Comparison of ENCODE assay signal across 11 mouse cellular contexts in genomic region chr11:53524905-53525304, GRCm38 (mm10). TPM values are rescaled to one million over a fixed set of nuclear protein-coding genes. Genes with fewer than 3 reads are reported as not detected.
DNase-seq lines count a peak whose midpoint lies in the region; ATAC-seq and TF ChIP-seq lines count a peak whose summit lies in the region.
"Had no signal": no experiment of that assay in that cellular context is flagged by ENCODE, and none has a peak within 500 bp of the region (broad histone marks: within the 10 kb centered on the region; RNA-seq: fewer than 3 reads in every experiment).

No protein-coding gene starts in this region.

- intact Hi-C loops in left cerebral cortex, adult 2 months (cut with DNase I) = no loop called here
- intact Hi-C loops in left cerebral cortex, postnatal 10 days (cut with DNase I) = no loop called here

- no peak for TF ChIP-seq POLR2A in bone marrow macrophage, adult 2 months (IDR thresholded peaks at IDR 0.05; ENCODE audit: borderline replicate concordance, low read depth, low read length)
- no peak for TF ChIP-seq POLR2A in olfactory bulb, adult 2 months (IDR thresholded peaks at IDR 0.05; ENCODE audit: insufficient read depth, low read depth, low read length)

- H3K36me3 ChIP-seq in midbrain, embryonic 14.5 days (ENCODE audit: control insufficient read depth, insufficient read depth, low read length) = no peaks in the 10 kb centered on the region

- no peaks in the 10 kb centered on the region for H3K27me3 ChIP-seq in midbrain, embryonic 14.5 days (ENCODE audit: control insufficient read depth, insufficient read depth, low read length)

- no peaks in the 10 kb centered on the region for H3K9me3 ChIP-seq in midbrain, embryonic 14.5 days (ENCODE audit: control insufficient read depth, low read length)

- ATAC-seq in activated CD4-positive, CD25-positive, alpha-beta regulatory T cell, adult 4 months = no peak
- ATAC-seq in midbrain, embryonic 14.5 days (ENCODE audit: low FRiP score, low TSS enrichment) = no peak

- no peak overlapping the region for H3K4me3 ChIP-seq in left cerebral cortex, adult 2 months
- no peak overlapping the region for H3K4me3 ChIP-seq in bone marrow macrophage, adult 2 months (ENCODE audit: insufficient read depth, low read length)
- H3K4me3 ChIP-seq in olfactory bulb, adult 2 months (ENCODE audit: insufficient read depth, low read depth, low read length) = no peak overlapping the region
- no peak overlapping the region for H3K4me3 ChIP-seq in midbrain, embryonic 14.5 days (replicated peaks; ENCODE audit: low read depth, low read length)
- H3K4me3 ChIP-seq: erythroblast, embryonic 14.5 days had no signal

- peaks cover 23% of the 10 kb centered on the region for H3K4me1 ChIP-seq in bone marrow macrophage, adult 2 months (ENCODE audit: control insufficient read depth, insufficient read depth, low read length)
- H3K4me1 ChIP-seq in olfactory bulb, adult 2 months (ENCODE audit: control insufficient read depth, insufficient read depth, low read length) = peaks cover 64% of the 10 kb centered on the region
- peaks cover 15% of the 10 kb centered on the region for H3K4me1 ChIP-seq in midbrain, embryonic 14.5 days (ENCODE audit: control insufficient read depth, insufficient read depth, low read length)

- peak; percentile 55 for TF ChIP-seq CTCF in left cerebral cortex, adult 2 months (IDR thresholded peaks at IDR 0.05)
- peak; percentile 60 for TF ChIP-seq CTCF in bone marrow macrophage, adult 2 months (IDR thresholded peaks at IDR 0.05; ENCODE audit: low read depth, low read length)
- 0 out of 2 replicates have a peak, but pooled peaks have one; percentile 19 for TF ChIP-seq CTCF in olfactory bulb, adult 2 months (IDR thresholded peaks at IDR 0.05; ENCODE audit: insufficient read depth, low read depth, low read length)

- DNase-seq in cerebellum, postnatal 14 days = peak; percentile 44 to 65
- no peak for DNase-seq in cerebellum, postnatal 4 days (ENCODE audit: low spot score in 2 of 2)
- no peak for DNase-seq in left cerebral cortex, adult 2 months (ENCODE audit: extremely low spot score in 1 of 2, low spot score in 2 of 2)
- no peak for DNase-seq in left cerebral cortex, postnatal 10 days (ENCODE audit: extremely low spot score in 1 of 2, low spot score in 2 of 2)
- no peak for DNase-seq in midbrain, embryonic 14.5 days

- 54% methylated on average over 6 of the region's 6 CpGs for WGBS in olfactory bulb, adult 2 months
- WGBS in midbrain, embryonic 14.5 days = 58% methylated on average over 6 of the region's 6 CpGs

- H3K4me2 ChIP-seq in midbrain, embryonic 14.5 days (ENCODE audit: low read length) = no peak overlapping the region

- no peak overlapping the region for H3K9ac ChIP-seq in midbrain, embryonic 14.5 days (replicated peaks; ENCODE audit: low read length)

- H3K27ac ChIP-seq in left cerebral cortex, adult 2 months = peak overlapping the region; percentile 99
- no peak overlapping the region for H3K27ac ChIP-seq in bone marrow macrophage, adult 2 months (ENCODE audit: insufficient read depth, low read depth, low read length)
- no peak overlapping the region for H3K27ac ChIP-seq in olfactory bulb, adult 2 months (ENCODE audit: insufficient read depth, low read depth, low read length)
- no peak overlapping the region for H3K27ac ChIP-seq in midbrain, embryonic 14.5 days (replicated peaks; ENCODE audit: low read depth, low read length)

RNA-seq across cellular contexts. Expression of gene Sept8, which starts 5.8 kb away (rescaled TPM):
- 100 to 1,000 TPM; 304 to 314 TPM for total RNA-seq in left cerebral cortex, adult 2 months (2021)
- 100 to 1,000 TPM; 111 to 124 TPM for total RNA-seq in left cerebral cortex, postnatal 10 days (2021)
- polyA plus RNA-seq in bone marrow macrophage, adult 2 months (2012; ENCODE audit: insufficient read depth, insufficient read length, missing spikeins) = 65.1 and 70.0 TPM in 2 replicates
- polyA plus RNA-seq in olfactory bulb, adult 2 months (2012; ENCODE audit: insufficient read depth, insufficient read length, low replicate concordance, missing spikeins) = 232 TPM in 1 of 2 replicates, not detected in the other
- 1 to 10 TPM; 1.0 to 1.4 TPM for polyA plus RNA-seq in activated CD4-positive, CD25-positive, alpha-beta regulatory T cell, adult 4 months (2017; shearing (Covaris generic))
- 13.0 and 16.5 TPM in 2 replicates for polyA plus RNA-seq in midbrain, embryonic 14.5 days (2014; fragmentation: Nextera tagmentation; extraction: Ambion mirVana)

RNA-seq across cellular contexts. Expression of gene Kif3a, which starts 42.3 kb away (rescaled TPM):
- total RNA-seq in left cerebral cortex, adult 2 months (2021) = 100 to 1,000 TPM; 127 to 131 TPM
- 100 to 1,000 TPM; 164 to 169 TPM for total RNA-seq in left cerebral cortex, postnatal 10 days (2021)
- polyA plus RNA-seq in bone marrow macrophage, adult 2 months (2012; ENCODE audit: insufficient read depth, insufficient read length, missing spikeins) = 30.3 and 31.9 TPM in 2 replicates
- not detected in 2 replicates for polyA plus RNA-seq in olfactory bulb, adult 2 months (2012; ENCODE audit: insufficient read depth, insufficient read length, low replicate concordance, missing spikeins)
- 1 to 10 TPM; 5.9 to 7.8 TPM for polyA plus RNA-seq in activated CD4-positive, CD25-positive, alpha-beta regulatory T cell, adult 4 months (2017; shearing (Covaris generic))
- polyA plus RNA-seq in midbrain, embryonic 14.5 days (2014; fragmentation: Nextera tagmentation; extraction: Ambion mirVana) = 301 and 306 TPM in 2 replicates

RNA-seq across cellular contexts. Expression of gene Sowaha, which starts 44.8 kb away (rescaled TPM):
- total RNA-seq in left cerebral cortex, adult 2 months (2021) = 10 to 100 TPM; 68.8 to 83.8 TPM
- 10 to 100 TPM; 43.8 to 50.1 TPM for total RNA-seq in left cerebral cortex, postnatal 10 days (2021)
- polyA plus RNA-seq in bone marrow macrophage, adult 2 months (2012; ENCODE audit: insufficient read depth, insufficient read length, missing spikeins) = not detected in 2 replicates
- polyA plus RNA-seq in olfactory bulb, adult 2 months (2012; ENCODE audit: insufficient read depth, insufficient read length, low replicate concordance, missing spikeins) = not detected in 2 replicates
- polyA plus RNA-seq in activated CD4-positive, CD25-positive, alpha-beta regulatory T cell, adult 4 months (2017; shearing (Covaris generic)) = not detected
- polyA plus RNA-seq in midbrain, embryonic 14.5 days (2014; fragmentation: Nextera tagmentation; extraction: Ambion mirVana) = 0.50 and 0.69 TPM in 2 replicates

RNA-seq across cellular contexts. Expression of gene Gm9945, which starts 44.9 kb away (rescaled TPM):
- total RNA-seq in left cerebral cortex, adult 2 months (2021) = 1 to 10 TPM; 1.8 to 2.2 TPM
- 1 to 10 TPM; 1.1 to 2.1 TPM for total RNA-seq in left cerebral cortex, postnatal 10 days (2021)
- not detected in 2 replicates for polyA plus RNA-seq in bone marrow macrophage, adult 2 months (2012; ENCODE audit: insufficient read depth, insufficient read length, missing spikeins)
- not detected in 2 replicates for polyA plus RNA-seq in olfactory bulb, adult 2 months (2012; ENCODE audit: insufficient read depth, insufficient read length, low replicate concordance, missing spikeins)
- not detected for polyA plus RNA-seq in activated CD4-positive, CD25-positive, alpha-beta regulatory T cell, adult 4 months (2017; shearing (Covaris generic))
- not detected in 2 replicates for polyA plus RNA-seq in midbrain, embryonic 14.5 days (2014; fragmentation: Nextera tagmentation; extraction: Ambion mirVana)
- polyA plus RNA-seq: erythroblast, embryonic 14.5 days had no signal

RNA-seq across cellular contexts. Expression of gene Gm9837, which starts 54.6 kb away (rescaled TPM):
- under 1 TPM in 1 of 2 experiments, not detected in 1; 0.84 TPM for total RNA-seq in left cerebral cortex, adult 2 months (2021)
- not detected for total RNA-seq in left cerebral cortex, postnatal 10 days (2021)
- not detected in 2 replicates for polyA plus RNA-seq in bone marrow macrophage, adult 2 months (2012; ENCODE audit: insufficient read depth, insufficient read length, missing spikeins)
- polyA plus RNA-seq in olfactory bulb, adult 2 months (2012; ENCODE audit: insufficient read depth, insufficient read length, low replicate concordance, missing spikeins) = not detected in 2 replicates
- not detected for polyA plus RNA-seq in activated CD4-positive, CD25-positive, alpha-beta regulatory T cell, adult 4 months (2017; shearing (Covaris generic))
- not detected in 2 replicates for polyA plus RNA-seq in midbrain, embryonic 14.5 days (2014; fragmentation: Nextera tagmentation; extraction: Ambion mirVana)
- total RNA-seq: layer of hippocampus, postnatal 14 days had no signal
- polyA plus RNA-seq: erythroblast, embryonic 14.5 days; urinary bladder, adult 2 months had no signal

Comparison
In these comparisons a context has a peak if more than half of its experiments do, and no peak if none do; other contexts are left out.
1. DNase-seq: peak in cerebellum, postnatal 14 days (2 of 2); none in cerebellum, postnatal 4 days (0 of 2), left cerebral cortex, adult 2 months (0 of 2), left cerebral cortex, postnatal 10 days (0 of 2) and midbrain, embryonic 14.5 days (single experiment).
2. Peak in every context shown above with its lines, with median percentiles within 50 percentile points of each other: CTCF ChIP-seq.